Mouse (Mus musculus): Measurements from ENCODE around the gene Dlx5.

Gene Dlx5

GRCm38 (mm10) chr6:6859950-6860410 lies 21.9 kb downstream of the Dlx5 start:
- no peak for DNase-seq (ENCODE audit: low spot score in 2 of 2)

- DNase-seq (ENCODE audit: low spot score in 2 of 2): no peak
These were observed 22.6 kb downstream of the Dlx5 start for GRCm38 (mm10) chr6:6859111-6859949.

GRCm38 (mm10) chr6:6858571-6858970 lies 23.3 kb downstream of the Dlx5 start:
- DNase-seq (ENCODE audit: low spot score in 2 of 2): no peak

- no peak for DNase-seq (ENCODE audit: low spot score in 2 of 2)
These were observed 24.1 kb downstream of the Dlx5 start for GRCm38 (mm10) chr6:6857766-6858165.

- no peak for DNase-seq (ENCODE audit: low spot score in 2 of 2)
These were observed 25.0 kb downstream of the Dlx5 start for GRCm38 (mm10) chr6:6856881-6857280.

- no peak for DNase-seq (ENCODE audit: low spot score in 2 of 2)
These were observed 25.6 kb downstream of the Dlx5 start for GRCm38 (mm10) chr6:6856316-6856715.

- DNase-seq (ENCODE audit: low spot score in 2 of 2): no peak
These were observed 26.1 kb downstream of the Dlx5 start for GRCm38 (mm10) chr6:6855746-6856185.

- DNase-seq (ENCODE audit: low spot score in 2 of 2): no peak
These were observed 26.8 kb downstream of the Dlx5 start for GRCm38 (mm10) chr6:6854902-6855745.

GRCm38 (mm10) chr6:6854176-6854575 lies 27.7 kb downstream of the Dlx5 start:
- DNase-seq (ENCODE audit: low spot score in 2 of 2): no peak

- DNase-seq (ENCODE audit: low spot score in 2 of 2): no peak
These were observed 28.9 kb downstream of the Dlx5 start for GRCm38 (mm10) chr6:6852944-6853343.

- DNase-seq (ENCODE audit: low spot score in 2 of 2): no peak
These were observed 30.7 kb downstream of the Dlx5 start for GRCm38 (mm10) chr6:6851166-6851565.

GRCm38 (mm10) chr6:6850324-6851060 lies 31.4 kb downstream of the Dlx5 start:
- DNase-seq (ENCODE audit: low spot score in 2 of 2): no peak

- no peak for DNase-seq (ENCODE audit: low spot score in 2 of 2)
These were observed 32.1 kb downstream of the Dlx5 start for GRCm38 (mm10) chr6:6849744-6850143.

- DNase-seq (ENCODE audit: low spot score in 2 of 2): no peak
These were observed 33.3 kb downstream of the Dlx5 start for GRCm38 (mm10) chr6:6848541-6848940.

GRCm38 (mm10) chr6:6833301-6833700 lies 48.6 kb downstream of the Dlx5 start:
- no peak for DNase-seq (ENCODE audit: low spot score in 2 of 2)

GRCm38 (mm10) chr6:6830446-6830845 lies 51.4 kb downstream of the Dlx5 start:
- no peak for DNase-seq (ENCODE audit: low spot score in 2 of 2)

All from frontal cortex, postnatal 10 days (tissue).